Mouse (Mus musculus): ENCODE measurements around the gene 4930519P11Rik. TPM values are rescaled to one million over a fixed set of nuclear protein-coding genes. Genes with fewer than 3 reads are reported as not detected.

The 4930519P11Rik gene
- polyA plus RNA-seq, 1 experiment from 2014 or later: not detected

GRCm38 (mm10) chr2:154617061-154617460 lies 3.8 kb upstream of the 4930519P11Rik start:
- H3K36me3 ChIP-seq (ENCODE audit: control insufficient read depth, insufficient read depth, low read length): no peaks in the 10 kb centered on the region
- H3K9me3 ChIP-seq (ENCODE audit: control insufficient read depth, low read length): no peaks in the 10 kb centered on the region
- H3K9ac ChIP-seq (ENCODE audit: low read length): no peak overlapping the region
- H3K4me3 ChIP-seq (ENCODE audit: low read depth, low read length): no peak overlapping the region
- no peaks in the 10 kb centered on the region for H3K27me3 ChIP-seq (replicated peaks; ENCODE audit: control insufficient read depth, insufficient read depth, low read length)
- H3K4me1 ChIP-seq (replicated peaks; ENCODE audit: control insufficient read depth, insufficient read depth, low read length): peaks cover 6% of the 10 kb centered on the region
- ATAC-seq (replicated peaks; ENCODE audit: low FRiP score, low TSS enrichment, low read depth) (no peak), DNase-seq (ENCODE audit: low spot score) (no peak)
- 93% methylated on average over 3 of the region's 3 CpGs for WGBS
- no peak overlapping the region for H3K27ac ChIP-seq (ENCODE audit: low read depth)
- no peak overlapping the region for H3K4me2 ChIP-seq (ENCODE audit: low read length)

GRCm38 (mm10) chr2:154615674-154616073 lies 2.4 kb upstream of the 4930519P11Rik start:
- Histone ChIP-seq H3K27me3 (replicated peaks; ENCODE audit: control insufficient read depth, insufficient read depth, low read length) (no peaks in the 10 kb centered on the region), H3K4me2 (ENCODE audit: low read length) (no peak overlapping the region), H3K9me3 (ENCODE audit: control insufficient read depth, low read length) (no peaks in the 10 kb centered on the region), H3K4me3 (ENCODE audit: low read depth, low read length) (no peak overlapping the region), H3K36me3 (ENCODE audit: control insufficient read depth, insufficient read depth, low read length) (no peaks in the 10 kb centered on the region), H3K9ac (ENCODE audit: low read length) (no peak overlapping the region), H3K4me1 (replicated peaks; ENCODE audit: control insufficient read depth, insufficient read depth, low read length) (peaks cover 6% of the 10 kb centered on the region), H3K27ac (ENCODE audit: low read depth) (no peak overlapping the region)
- ATAC-seq (replicated peaks; ENCODE audit: low FRiP score, low TSS enrichment, low read depth) (no peak), DNase-seq (ENCODE audit: low spot score) (no peak)
- WGBS: 94% methylated on average over 5 of the region's 5 CpGs

GRCm38 (mm10) chr2:154614841-154615576 lies 1.8 kb upstream of the 4930519P11Rik start:
- no peak overlapping the region for H3K9ac ChIP-seq (ENCODE audit: low read length)
- no peak overlapping the region for H3K27ac ChIP-seq (ENCODE audit: low read depth)
- DNase-seq (ENCODE audit: low spot score) (no peak), ATAC-seq (replicated peaks; ENCODE audit: low FRiP score, low TSS enrichment, low read depth) (no peak)
- H3K9me3 ChIP-seq (ENCODE audit: control insufficient read depth, low read length): no peaks in the 10 kb centered on the region
- no peaks in the 10 kb centered on the region for H3K27me3 ChIP-seq (replicated peaks; ENCODE audit: control insufficient read depth, insufficient read depth, low read length)
- WGBS: 69% methylated on average over 19 of the region's 19 CpGs
- H3K4me3 ChIP-seq (ENCODE audit: low read depth, low read length): no peak overlapping the region
- H3K4me2 ChIP-seq (ENCODE audit: low read length): peak overlapping the region; percentile 75; the same call in 1 of the 2 replicates
- no peaks in the 10 kb centered on the region for H3K36me3 ChIP-seq (ENCODE audit: control insufficient read depth, insufficient read depth, low read length)
- H3K4me1 ChIP-seq (replicated peaks; ENCODE audit: control insufficient read depth, insufficient read depth, low read length): peaks cover 6% of the 10 kb centered on the region

- H3K4me2 ChIP-seq (ENCODE audit: low read length): no peak overlapping the region
- H3K27ac ChIP-seq (ENCODE audit: low read depth): no peak overlapping the region
- WGBS: 69% methylated on average over 10 of the region's 10 CpGs
- H3K4me1 ChIP-seq (replicated peaks; ENCODE audit: control insufficient read depth, insufficient read depth, low read length): peaks cover 9% of the 10 kb centered on the region
- H3K9ac ChIP-seq (ENCODE audit: low read length): no peak overlapping the region
- no peaks in the 10 kb centered on the region for H3K27me3 ChIP-seq (replicated peaks; ENCODE audit: control insufficient read depth, insufficient read depth, low read length)
- no peaks in the 10 kb centered on the region for H3K36me3 ChIP-seq (ENCODE audit: control insufficient read depth, insufficient read depth, low read length)
- DNase-seq (ENCODE audit: low spot score) (no peak), ATAC-seq (replicated peaks; ENCODE audit: low FRiP score, low TSS enrichment, low read depth) (no peak)
- H3K9me3 ChIP-seq (ENCODE audit: control insufficient read depth, low read length): no peaks in the 10 kb centered on the region
- no peak overlapping the region for H3K4me3 ChIP-seq (ENCODE audit: low read depth, low read length)
Measured at GRCm38 (mm10) chr2:154609050-154609767, 4.0 kb downstream of the 4930519P11Rik start.

GRCm38 (mm10) chr2:154606965-154607364 lies 6.3 kb downstream of the 4930519P11Rik start:
- H3K9ac ChIP-seq (ENCODE audit: low read length): no peak overlapping the region
- H3K27ac ChIP-seq (ENCODE audit: low read depth): no peak overlapping the region
- ATAC-seq (replicated peaks; ENCODE audit: low FRiP score, low TSS enrichment, low read depth) (no peak), DNase-seq (ENCODE audit: low spot score) (no peak)
- H3K4me3 ChIP-seq (ENCODE audit: low read depth, low read length): no peak overlapping the region
- no peaks in the 10 kb centered on the region for H3K9me3 ChIP-seq (ENCODE audit: control insufficient read depth, low read length)
- WGBS: 87% methylated on average over 1 of the region's 1 CpGs
- H3K4me2 ChIP-seq (ENCODE audit: low read length): no peak overlapping the region
- no peaks in the 10 kb centered on the region for H3K27me3 ChIP-seq (replicated peaks; ENCODE audit: control insufficient read depth, insufficient read depth, low read length)
- no peaks in the 10 kb centered on the region for H3K36me3 ChIP-seq (ENCODE audit: control insufficient read depth, insufficient read depth, low read length)
- peaks cover 12% of the 10 kb centered on the region for H3K4me1 ChIP-seq (replicated peaks; ENCODE audit: control insufficient read depth, insufficient read depth, low read length)

GRCm38 (mm10) chr2:154604156-154604555 lies 9.1 kb downstream of the 4930519P11Rik start:
- Histone ChIP-seq H3K36me3 (ENCODE audit: control insufficient read depth, insufficient read depth, low read length) (no peaks in the 10 kb centered on the region), H3K9me3 (ENCODE audit: control insufficient read depth, low read length) (no peaks in the 10 kb centered on the region), H3K27me3 (replicated peaks; ENCODE audit: control insufficient read depth, insufficient read depth, low read length) (no peaks in the 10 kb centered on the region), H3K9ac (ENCODE audit: low read length) (no peak overlapping the region), H3K4me1 (replicated peaks; ENCODE audit: control insufficient read depth, insufficient read depth, low read length) (peaks cover 12% of the 10 kb centered on the region), H3K4me2 (ENCODE audit: low read length) (peak overlapping the region; percentile 66), H3K27ac (ENCODE audit: low read depth) (no peak overlapping the region), H3K4me3 (ENCODE audit: low read depth, low read length) (peak overlapping the region; percentile 66)
- DNase-seq (ENCODE audit: low spot score): no peak
- no peak for ATAC-seq (replicated peaks; ENCODE audit: low FRiP score, low TSS enrichment, low read depth)
- 38% methylated on average over 7 of the region's 7 CpGs for WGBS

GRCm38 (mm10) chr2:154603638-154604153 lies 9.5 kb downstream of the 4930519P11Rik start, which contains the start of gene Pxmp4:
Gene Pxmp4, minus strand, starts transcription at chr2:154603708.
- WGBS: 0% methylated on average over 13 of the region's 13 CpGs

GRCm38 (mm10) chr2:154603007-154603637 lies 10.1 kb downstream of the 4930519P11Rik start:
- WGBS: 12% methylated on average over 22 of the region's 22 CpGs
- Histone ChIP-seq H3K9me3 (ENCODE audit: control insufficient read depth, low read length) (no peaks in the 10 kb centered on the region), H3K27ac (ENCODE audit: low read depth) (peak overlapping the region; percentile 48; the same call in 1 of the 2 replicates), H3K4me1 (replicated peaks; ENCODE audit: control insufficient read depth, insufficient read depth, low read length) (peaks cover 12% of the 10 kb centered on the region), H3K4me2 (ENCODE audit: low read length) (peak overlapping the region; percentile 66), H3K27me3 (replicated peaks; ENCODE audit: control insufficient read depth, insufficient read depth, low read length) (no peaks in the 10 kb centered on the region), H3K9ac (ENCODE audit: low read length) (peak overlapping the region; percentile 74), H3K4me3 (ENCODE audit: low read depth, low read length) (peak overlapping the region; percentile 66), H3K36me3 (ENCODE audit: control insufficient read depth, insufficient read depth, low read length) (no peaks in the 10 kb centered on the region)
- ATAC-seq (replicated peaks; ENCODE audit: low FRiP score, low TSS enrichment, low read depth): no peak; the same call in 1 of the 2 replicates
- no peak for DNase-seq (ENCODE audit: low spot score)

More at GRCm38 (mm10) chr2:154603638-154604153, 9.5 kb downstream of the 4930519P11Rik start, which contains the start of gene Pxmp4:
- Histone ChIP-seq H3K4me1 (replicated peaks; ENCODE audit: control insufficient read depth, insufficient read depth, low read length) (peaks cover 12% of the 10 kb centered on the region), H3K4me3 (ENCODE audit: low read depth, low read length) (peak within 1 kb of the TSS; percentile 66), H3K4me2 (ENCODE audit: low read length) (peak within 1 kb of the TSS; percentile 66), H3K36me3 (ENCODE audit: control insufficient read depth, insufficient read depth, low read length) (no peaks in the 10 kb centered on the region), H3K9ac (ENCODE audit: low read length) (peak within 1 kb of the TSS; percentile 74), H3K27me3 (replicated peaks; ENCODE audit: control insufficient read depth, insufficient read depth, low read length) (no peaks in the 10 kb centered on the region), H3K9me3 (ENCODE audit: control insufficient read depth, low read length) (no peaks in the 10 kb centered on the region), H3K27ac (ENCODE audit: low read depth) (peak within 1 kb of the TSS; percentile 48; the same call in 1 of the 2 replicates)
- peak; percentile 99 for DNase-seq (ENCODE audit: low spot score)
- peak; percentile 100 for ATAC-seq (replicated peaks; ENCODE audit: low FRiP score, low TSS enrichment, low read depth)
